Mouse (Mus musculus): ENCODE results near the gene Snrnp200. TPM values are rescaled to one million over a fixed set of nuclear protein-coding genes. Genes with fewer than 3 reads are reported as not detected.
"Not testable (repeated sequence)": the region's sequence is repeated elsewhere in the genome, so short reads cannot be mapped to it uniquely, and the experiment has no call there.

Snrnp200 gene
- polyA plus RNA-seq, 1 experiment, result 53.1 TPM

- no peak for DNase-seq (ENCODE audit: low spot score)
These were observed 44.6 kb downstream of the Snrnp200 start for GRCm38 (mm10) chr2:127252787-127253186.

- no peak for DNase-seq (ENCODE audit: low spot score)
These were observed 46.5 kb downstream of the Snrnp200 start for GRCm38 (mm10) chr2:127254604-127255134.

GRCm38 (mm10) chr2:127255294-127255693, 47.1 kb downstream of the Snrnp200 start:
- no peak for DNase-seq (ENCODE audit: low spot score)

- no peak for DNase-seq (ENCODE audit: low spot score)
These were observed 51.2 kb downstream of the Snrnp200 start for GRCm38 (mm10) chr2:127259340-127259739.

- DNase-seq (ENCODE audit: low spot score), result no peak
These were observed 54.3 kb downstream of the Snrnp200 start for GRCm38 (mm10) chr2:127262480-127262879.

GRCm38 (mm10) chr2:127267854-127268253, 59.7 kb downstream of the Snrnp200 start:
- DNase-seq (ENCODE audit: low spot score), result no peak

- DNase-seq (ENCODE audit: low spot score), result peak; percentile 93
These were observed 61.5 kb downstream of the Snrnp200 start, which contains the start of gene Stard7 for GRCm38 (mm10) chr2:127269491-127270299. Gene Stard7, plus strand, starts transcription at chr2:127270218.

GRCm38 (mm10) chr2:127270300-127271041, 62.3 kb downstream of the Snrnp200 start:
- DNase-seq (ENCODE audit: low spot score), result peak; percentile 82

GRCm38 (mm10) chr2:127271042-127271515, 62.9 kb downstream of the Snrnp200 start:
- no peak for DNase-seq (ENCODE audit: low spot score)

- not testable (repeated sequence) for DNase-seq (ENCODE audit: low spot score)
These were observed 63.9 kb downstream of the Snrnp200 start for GRCm38 (mm10) chr2:127272049-127272448.

- no peak for DNase-seq (ENCODE audit: low spot score)
These were observed 64.6 kb downstream of the Snrnp200 start for GRCm38 (mm10) chr2:127272806-127273205.

- DNase-seq (ENCODE audit: low spot score), result no peak
These were observed 66.4 kb downstream of the Snrnp200 start for GRCm38 (mm10) chr2:127274590-127274989.

- no peak for DNase-seq (ENCODE audit: low spot score)
These were observed 67.5 kb downstream of the Snrnp200 start for GRCm38 (mm10) chr2:127275551-127276320.

- no peak for DNase-seq (ENCODE audit: low spot score)
These were observed 70.0 kb downstream of the Snrnp200 start for GRCm38 (mm10) chr2:127278162-127278561.

Other genes with a start within 250 kb of the Snrnp200 start
- 7.1 and 7.6 TPM in 2 replicates for gene Ap4e1, start 199.7 kb upstream of the Snrnp200 start, polyA plus RNA-seq (2012; rRNA removed)
- 41.6 and 46.7 TPM in 2 replicates for gene Blvra, start 137.7 kb upstream of the Snrnp200 start, polyA plus RNA-seq (2012; rRNA removed)
- gene Ncaph, start 74.4 kb upstream of the Snrnp200 start, polyA plus RNA-seq (2012; rRNA removed), result 2.6 and 3.2 TPM in 2 replicates
- 10.4 and 11.0 TPM in 2 replicates for gene Itpripl1, start 64.9 kb upstream of the Snrnp200 start, polyA plus RNA-seq (2012; rRNA removed)
- gene 1810024B03Rik, start 106 bp upstream of the Snrnp200 start, polyA plus RNA-seq (2012; rRNA removed), result 3.3 and 3.5 TPM in 2 replicates
- 62.3 and 68.2 TPM in 2 replicates for gene Ciao1, start 39.4 kb downstream of the Snrnp200 start, polyA plus RNA-seq (2012; rRNA removed)
- 38.7 and 45.4 TPM in 2 replicates for gene Tmem127, start 39.5 kb downstream of the Snrnp200 start, polyA plus RNA-seq (2012; rRNA removed)
- gene Stard7, start 61.8 kb downstream of the Snrnp200 start, polyA plus RNA-seq (2012; rRNA removed), result 46.6 and 48.7 TPM in 2 replicates
- gene Dusp2, start 127.8 kb downstream of the Snrnp200 start, polyA plus RNA-seq (2012; rRNA removed), result 2.9 and 3.0 TPM in 2 replicates
- not detected in 2 replicates for gene Astl, start 130.3 kb downstream of the Snrnp200 start, polyA plus RNA-seq (2012; rRNA removed)
- gene Adra2b, start 154.8 kb downstream of the Snrnp200 start, polyA plus RNA-seq (2012; rRNA removed), result 0.03 and 0.09 TPM in 2 replicates
- gene Gpat2, start 216.8 kb downstream of the Snrnp200 start, polyA plus RNA-seq (2012; rRNA removed), result 0.24 and 0.32 TPM in 2 replicates
- 30.4 and 41.2 TPM in 2 replicates for gene Fahd2a, start 236.2 kb downstream of the Snrnp200 start, polyA plus RNA-seq (2012; rRNA removed)

Data from urinary bladder, adult 2 months (tissue).